Mouse (Mus musculus) stomach, postnatal 0 days (tissue): ENCODE results near the gene Ugdh.

Experiments
- CTCF ChIP-seq: IDR thresholded peaks from 2 replicates; pipeline ENCODE4 v1.5.1; 2016; ENCODE audit warnings: antibody characterized with exemption, low read depth, mild to moderate bottlenecking, moderate library complexity
- EP300 ChIP-seq: optimal IDR thresholded peaks from 2 replicates; pipeline ENCODE3; 2016; ENCODE audit warnings: antibody characterized with exemption

- TF ChIP-seq EP300 (no peak), CTCF (no peak)
Observed at GRCm38 (mm10) chr5:65480511-65480910, 44.8 kb upstream of the Ugdh start.
